Comparison of ENCODE assay signal across 13 mouse cellular contexts in genomic region chr3:103212142-103212541, GRCm38 (mm10).
"Had no signal": no experiment of that assay in that cellular context is flagged by ENCODE, and none has a peak within 500 bp of the region (broad histone marks: within the 10 kb centered on the region; RNA-seq: fewer than 3 reads in every experiment).

No protein-coding gene starts in this region.

- DNase-seq: kidney, adult 9 months; kidney, postnatal 4 days; lung, adult 2 months; lung, postnatal 36 days; midbrain, embryonic 14.5 days; right cerebral cortex, postnatal 14 days; thymus, postnatal 4 days had no signal

- ATAC-seq: lung, postnatal 0 days had no signal

- H3K4me3 ChIP-seq: layer of hippocampus, adult 2 months; limb, embryonic 12.5 days; liver, embryonic 15.5 days; midbrain, embryonic 10.5 days; neural tube, embryonic 12.5 days had no signal

- H3K36me3 ChIP-seq: limb, embryonic 12.5 days; liver, embryonic 15.5 days; midbrain, embryonic 10.5 days; neural tube, embryonic 12.5 days had no signal

- H3K27me3 ChIP-seq: limb, embryonic 12.5 days; liver, embryonic 15.5 days; neural tube, embryonic 12.5 days had no signal
